Mouse (Mus musculus) layer of hippocampus, adult 8-10 months (tissue): ENCODE data around the gene Fam214a. TPM values are rescaled to one million over a fixed set of nuclear protein-coding genes. Genes with fewer than 3 reads are reported as not detected.
"Not testable (repeated sequence)": the region's sequence is repeated elsewhere in the genome, so short reads cannot be mapped to it uniquely, and the experiment has no call there.

Experiments used
- DNase-seq, 2 experiments: peaks; one replicate each; pipeline ENCODE4 v3.0.0; 2022; ENCODE audit warnings: low spot score in 2 of 2
- total RNA-seq, 4 experiments: library from RNA; stranded (reverse); gene quantifications; 2 replicates each; pipeline ENCODE4 v1.2.4; 2022

The Fam214a gene
- total RNA-seq, 4 experiments from 2014 or later: 41.4 to 54.5 (median 46.0) TPM

DNA sequence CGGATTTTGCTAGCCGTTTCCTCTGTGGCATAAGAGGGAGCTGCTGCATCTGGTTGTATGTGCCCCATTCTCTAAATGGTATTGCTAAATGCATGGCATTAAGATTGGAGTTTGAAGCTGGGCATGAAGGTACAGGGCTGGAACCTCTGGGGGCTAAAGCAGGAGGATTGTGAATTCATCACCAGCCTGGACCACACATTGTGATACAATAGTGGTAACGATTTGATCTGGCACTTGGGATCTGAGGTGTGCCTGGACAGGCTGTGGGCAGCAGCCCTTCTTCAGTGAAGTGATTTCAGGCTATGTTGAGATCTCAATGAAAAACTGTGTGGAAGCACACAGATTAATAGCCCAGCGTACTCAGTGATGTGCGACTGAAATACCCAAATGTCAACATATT is 26.7 kb downstream of the Fam214a start:
- DNase-seq: no peak

DNA sequence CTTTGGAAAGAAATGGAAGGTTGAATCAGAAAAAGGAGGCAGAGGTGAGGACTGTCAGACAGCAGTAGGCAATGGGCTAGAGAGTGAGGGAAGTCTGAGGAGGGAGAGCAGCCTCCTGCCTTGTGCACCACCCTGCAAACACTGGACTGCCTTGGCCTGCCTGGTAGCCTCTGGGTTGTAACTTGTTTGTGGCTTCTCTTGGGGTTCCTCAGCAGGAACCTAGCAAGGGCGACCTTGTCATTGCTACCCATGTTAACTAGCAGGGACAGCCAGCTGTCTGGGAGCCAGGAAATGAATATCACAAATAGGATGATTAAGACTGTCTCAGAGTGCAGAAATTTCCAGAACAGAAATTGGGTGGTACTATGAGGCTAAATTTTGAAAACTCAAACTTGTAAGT is 27.2 kb downstream of the Fam214a start:
- DNase-seq: no peak

DNA sequence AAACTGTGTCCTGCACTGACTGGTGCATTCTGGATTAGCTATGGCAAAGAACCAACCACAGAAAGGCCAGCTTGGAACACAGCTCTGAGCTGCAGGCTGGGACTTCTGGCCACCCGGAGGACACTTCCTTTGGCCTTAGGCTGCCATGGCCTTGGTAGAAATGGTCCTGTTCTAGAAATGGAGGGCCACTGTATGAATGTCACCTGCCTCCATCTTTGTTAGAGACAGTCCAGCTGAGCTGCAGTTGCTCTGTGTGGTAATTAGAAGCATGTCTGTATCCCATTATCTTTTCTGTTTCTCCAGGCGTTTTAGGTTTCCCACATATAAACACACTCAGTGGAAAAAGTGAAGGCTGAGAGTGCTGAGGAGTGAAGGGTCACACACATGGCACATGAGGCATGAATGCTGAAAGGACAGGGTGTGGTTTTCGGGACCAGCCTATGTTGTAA is 29.0 kb downstream of the Fam214a start:
- no peak for DNase-seq

DNA sequence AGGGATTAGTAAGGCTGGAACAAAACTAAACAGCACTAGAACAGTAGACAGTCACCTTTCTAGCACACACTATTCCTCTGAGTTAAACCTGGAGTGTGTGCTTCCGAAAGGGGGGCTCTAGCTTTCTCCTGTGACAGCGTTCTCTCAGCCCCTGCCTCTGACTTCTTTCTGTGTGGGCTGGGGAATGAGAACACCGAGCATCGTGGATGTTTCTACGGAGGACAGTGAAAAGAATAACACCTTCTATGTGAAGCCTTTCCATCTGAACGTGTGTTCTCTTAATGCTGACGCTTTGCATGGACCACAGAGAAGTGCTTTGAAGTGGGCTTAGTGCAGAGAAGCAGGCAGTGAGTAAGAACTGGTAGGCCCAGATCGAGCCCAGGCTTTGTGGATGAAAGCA is 29.5 kb downstream of the Fam214a start:
- DNase-seq: no peak

DNA sequence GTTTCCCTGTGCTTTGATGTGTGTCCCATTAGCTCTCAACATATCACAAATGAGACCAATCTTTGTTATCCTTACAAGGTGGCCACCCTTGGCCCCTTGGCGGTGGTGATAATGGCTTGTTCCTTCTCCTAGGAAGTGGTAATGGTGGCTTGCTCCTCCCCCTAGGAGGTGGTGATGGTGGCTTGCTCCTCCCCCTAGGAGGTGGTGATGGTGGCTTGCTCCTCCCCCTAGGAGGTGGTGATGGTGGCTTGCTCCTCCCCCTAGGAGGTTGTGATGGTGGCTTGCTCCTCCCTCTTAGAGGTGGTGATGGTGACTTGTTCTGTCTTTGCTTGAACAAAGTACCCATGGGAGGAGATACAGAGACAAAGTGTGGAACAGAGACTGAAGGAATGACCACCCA is 30.0 kb downstream of the Fam214a start:
- DNase-seq: not testable (repeated sequence)

DNA sequence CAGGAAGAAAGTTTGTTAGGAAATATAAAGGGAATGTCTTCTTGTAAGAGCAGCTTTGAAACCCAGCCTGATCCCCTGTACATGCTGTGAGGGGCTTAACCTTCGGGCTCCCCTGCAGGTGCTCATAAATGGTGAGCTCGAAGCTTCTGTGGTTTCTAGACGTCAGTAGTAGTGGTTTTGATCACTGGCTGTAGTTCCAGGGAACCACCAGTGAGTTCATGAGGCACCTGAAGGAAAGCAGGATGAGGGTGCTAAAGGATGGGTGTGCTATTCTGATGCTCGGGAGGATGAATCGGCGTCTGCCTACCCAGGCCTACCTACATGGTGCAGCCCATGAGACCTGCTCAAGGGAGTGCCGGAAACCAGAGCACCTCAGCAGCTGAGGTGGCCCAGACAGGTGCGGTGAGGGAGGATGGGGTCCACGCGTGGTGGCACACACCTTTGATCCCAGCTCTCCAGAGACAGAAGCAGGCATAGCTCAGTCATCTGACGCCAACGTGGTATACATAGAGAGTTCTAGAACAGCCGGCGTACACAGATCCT is 32.6 kb downstream of the Fam214a start:
- DNase-seq: no peak

DNA sequence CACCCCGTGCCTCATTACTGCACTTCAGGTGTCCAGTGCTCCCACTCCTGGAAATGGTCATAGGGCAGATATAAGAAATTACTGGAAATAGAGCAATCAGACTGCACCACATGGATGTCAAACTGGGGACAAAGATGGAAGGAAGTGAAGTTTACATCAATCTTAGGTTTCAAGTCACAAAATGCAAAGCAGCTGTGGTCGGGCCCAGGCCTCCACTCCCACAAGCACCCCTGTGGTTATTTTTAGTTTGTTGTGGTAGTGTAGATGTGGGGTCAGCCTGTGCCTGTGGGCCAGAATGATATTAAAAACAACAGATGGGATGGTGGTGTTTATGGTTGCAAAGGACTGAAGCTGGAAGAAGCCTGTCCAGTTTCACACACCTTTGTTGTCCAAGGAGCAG is 33.1 kb downstream of the Fam214a start:
- no peak for DNase-seq

DNA sequence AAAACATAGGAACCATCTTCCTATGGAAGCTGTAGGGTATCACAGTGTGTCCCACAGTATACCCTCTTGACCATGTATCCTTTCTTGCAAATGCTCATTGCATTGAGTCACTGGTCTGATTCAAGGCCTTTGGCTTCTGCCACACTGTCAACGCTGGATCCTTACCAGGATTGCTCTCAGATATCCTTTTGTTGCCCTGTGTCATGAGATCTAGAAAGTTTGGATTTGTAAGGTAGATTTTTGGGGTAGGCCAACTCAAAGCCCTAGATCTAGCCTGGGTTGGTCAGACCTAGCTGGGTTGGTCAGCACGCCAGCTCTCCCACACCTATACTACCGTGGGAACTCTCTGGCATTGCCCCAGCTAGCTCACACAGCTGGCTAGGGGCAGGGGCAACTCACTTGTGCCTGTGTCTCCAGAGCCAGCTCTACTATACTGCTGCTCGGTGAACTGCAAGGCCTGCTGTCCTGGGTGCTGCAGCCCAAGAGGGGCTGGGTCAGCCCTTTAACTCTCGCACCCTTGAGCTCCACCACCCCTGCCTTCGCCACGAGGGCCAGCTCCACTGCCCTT is 36.3 kb downstream of the Fam214a start:
- DNase-seq: no peak

DNA sequence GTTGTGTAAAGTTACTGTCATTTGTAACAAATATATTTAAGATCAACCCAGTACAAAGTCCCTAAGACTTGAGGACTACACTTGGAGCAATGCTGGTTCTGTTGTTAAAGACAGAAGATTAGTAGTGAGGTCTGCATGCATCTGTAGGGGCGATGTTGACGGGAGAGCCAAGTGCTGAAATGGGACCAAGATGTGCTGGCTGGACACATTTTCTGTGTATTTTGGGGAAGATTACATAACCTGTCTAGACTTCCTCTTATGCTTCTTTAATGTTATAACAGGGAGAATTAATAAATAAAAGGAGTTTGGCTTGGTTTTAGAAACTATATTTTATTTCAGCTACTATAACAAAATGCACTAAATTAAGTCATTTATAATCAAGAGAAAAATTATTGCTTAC is 37.3 kb downstream of the Fam214a start:
- DNase-seq: no peak

DNA sequence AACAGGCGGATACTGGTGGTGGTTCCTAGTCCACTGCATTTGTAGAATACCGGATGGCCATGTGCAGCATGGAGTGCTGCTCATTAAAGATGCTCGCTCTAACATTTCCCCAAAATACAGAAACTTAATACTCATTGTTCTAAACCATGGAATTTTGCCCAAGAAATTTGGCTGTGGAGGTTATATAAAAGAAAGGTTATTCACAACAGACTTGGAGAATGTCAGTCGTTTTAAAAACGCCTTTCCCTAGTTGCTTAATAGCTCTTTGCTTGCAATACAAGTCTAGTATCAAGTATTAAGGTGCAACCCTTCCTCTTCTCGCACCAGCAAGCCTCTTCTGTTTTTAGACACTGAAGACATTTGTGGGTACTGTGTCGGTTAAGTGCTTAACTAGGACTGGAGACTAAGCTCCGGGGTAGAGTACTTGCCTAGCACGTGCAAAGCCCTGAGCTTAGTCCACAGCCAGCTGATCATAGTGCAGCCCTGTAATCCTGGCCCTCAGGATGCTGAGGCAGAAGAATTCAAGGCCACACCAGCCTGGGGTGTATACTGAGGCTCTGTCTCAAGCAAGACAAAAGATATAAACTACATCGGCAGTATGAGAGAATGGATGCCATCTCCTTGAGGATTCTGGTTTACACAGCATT is 42.0 kb downstream of the Fam214a start:
- no peak for DNase-seq

DNA sequence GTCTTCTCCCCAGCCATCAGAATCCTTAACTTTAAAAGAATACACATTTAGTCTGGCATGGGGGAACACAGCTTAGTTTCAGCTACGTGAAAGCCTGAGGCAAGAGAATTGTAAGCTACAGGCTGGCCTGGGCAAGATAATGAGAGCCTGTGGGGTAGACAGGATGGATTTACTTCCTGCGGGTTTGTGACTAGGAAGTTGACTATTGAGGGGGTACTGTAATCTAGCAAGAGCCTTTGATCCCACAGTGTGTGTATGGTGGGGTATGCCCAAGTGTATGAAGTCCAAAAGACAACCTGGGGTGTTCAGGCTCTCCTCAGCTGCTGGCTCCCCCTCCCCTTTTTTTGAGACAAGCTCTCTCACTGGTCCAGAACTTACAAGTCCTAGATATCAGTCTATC is 43.7 kb downstream of the Fam214a start:
- DNase-seq: no peak

DNA sequence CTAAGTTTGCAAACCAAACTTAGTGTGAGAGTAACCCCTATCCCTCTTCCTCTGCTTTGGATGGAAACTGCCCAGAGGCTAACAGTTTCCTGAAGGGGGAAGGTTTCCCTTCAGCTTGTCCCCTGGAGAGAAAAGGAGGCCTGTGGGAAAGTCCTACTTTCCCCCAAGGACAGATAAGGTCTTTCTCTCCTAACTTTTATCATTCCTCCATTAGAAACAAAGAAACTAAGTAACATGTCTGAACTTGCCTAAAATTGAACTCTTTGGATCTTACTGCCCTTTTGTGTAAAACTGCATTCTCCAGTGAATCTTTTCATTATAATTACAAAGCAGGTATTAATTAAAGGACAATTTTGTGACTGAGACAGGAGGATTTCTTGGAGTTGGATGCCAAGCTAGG is 45.3 kb downstream of the Fam214a start:
- no peak for DNase-seq

DNA sequence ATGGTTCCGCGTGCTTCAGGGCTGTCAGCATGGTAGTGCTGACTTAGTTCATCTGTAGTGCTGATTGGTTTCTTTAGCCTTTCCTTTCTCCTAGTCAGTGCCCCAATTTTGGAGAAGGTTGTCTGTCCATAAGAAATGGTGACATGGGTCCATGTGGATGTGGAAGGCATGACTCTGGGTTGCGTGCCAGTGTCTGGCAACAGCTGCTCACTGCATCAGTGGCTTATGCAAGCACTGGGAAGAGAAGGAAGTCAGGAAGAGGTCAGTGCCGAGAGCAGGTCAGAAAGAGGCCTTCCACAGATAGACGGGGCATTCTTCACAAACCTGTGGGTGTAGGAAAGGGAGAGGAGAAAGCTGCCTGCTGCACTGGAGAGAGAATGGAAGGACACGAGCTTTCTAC is 48.3 kb downstream of the Fam214a start:
- no peak for DNase-seq

DNA sequence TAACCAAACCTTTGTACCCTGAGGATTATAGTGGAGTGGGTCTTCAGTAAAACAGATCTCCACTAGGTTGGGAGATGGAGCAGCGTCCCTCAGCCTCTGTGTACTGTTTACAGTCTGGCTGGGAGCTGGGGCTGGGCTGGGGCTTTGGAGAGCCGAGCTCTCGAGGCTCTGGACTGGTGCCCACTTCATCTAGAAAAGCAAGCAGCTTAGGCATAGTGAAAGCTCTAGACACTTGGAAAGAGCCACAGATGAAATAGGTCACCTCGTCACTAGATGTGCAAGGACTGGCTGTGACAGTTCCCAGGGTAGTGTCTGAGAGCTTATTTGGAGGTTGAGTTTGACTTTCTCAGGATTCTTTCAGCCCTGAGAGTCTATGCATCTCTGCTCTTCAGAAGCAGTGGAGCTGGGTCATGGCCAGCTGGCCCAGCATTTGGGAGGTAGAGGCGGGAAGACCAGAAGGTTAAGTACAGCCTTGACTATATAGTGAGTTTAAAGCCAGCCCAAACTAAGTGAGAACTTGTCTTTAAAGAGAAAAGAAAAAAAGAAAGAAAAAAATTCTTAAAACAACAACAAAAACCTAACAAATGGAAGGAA is 49.0 kb downstream of the Fam214a start:
- DNase-seq: no peak

DNA sequence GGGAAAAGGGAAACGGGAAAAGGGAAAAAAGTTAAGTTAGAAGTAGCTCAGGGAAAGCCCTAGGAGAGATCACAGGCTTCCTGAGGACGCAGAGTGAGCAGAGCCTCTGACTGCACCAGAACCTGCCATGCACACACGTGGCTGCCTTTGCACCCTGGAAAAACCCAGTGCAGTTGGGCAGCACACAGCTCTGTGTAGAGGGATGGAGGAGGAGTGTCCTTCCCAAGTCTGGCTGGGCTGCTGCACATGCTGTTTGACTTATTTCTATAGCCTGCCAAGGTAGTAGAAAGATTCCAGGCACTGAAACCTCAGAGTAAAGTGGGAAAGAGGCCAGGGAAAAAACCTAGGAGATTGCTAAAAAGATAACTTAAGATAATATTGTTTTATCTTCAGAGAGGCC is 49.6 kb downstream of the Fam214a start:
- no peak for DNase-seq

DNA sequence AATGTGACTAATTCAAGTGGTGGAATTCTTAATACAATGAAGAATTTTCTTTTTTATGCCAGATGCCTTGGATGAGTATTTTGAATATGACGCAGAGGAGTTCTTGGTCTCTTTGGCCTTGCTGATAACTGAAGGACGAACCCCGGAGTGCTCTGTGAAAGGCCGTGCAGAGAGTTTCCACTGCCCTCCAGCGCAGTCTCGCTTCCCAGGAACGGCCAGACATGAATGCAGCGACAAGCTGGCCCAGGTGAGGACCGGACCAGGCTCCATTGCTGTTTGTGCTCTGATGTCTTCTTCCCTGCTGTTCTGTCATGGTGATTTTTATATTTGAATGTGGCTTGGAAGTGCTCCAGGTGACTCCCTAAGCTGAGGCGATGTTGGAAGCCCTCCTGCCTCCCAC is 51.5 kb downstream of the Fam214a start:
- DNase-seq: no peak

DNA sequence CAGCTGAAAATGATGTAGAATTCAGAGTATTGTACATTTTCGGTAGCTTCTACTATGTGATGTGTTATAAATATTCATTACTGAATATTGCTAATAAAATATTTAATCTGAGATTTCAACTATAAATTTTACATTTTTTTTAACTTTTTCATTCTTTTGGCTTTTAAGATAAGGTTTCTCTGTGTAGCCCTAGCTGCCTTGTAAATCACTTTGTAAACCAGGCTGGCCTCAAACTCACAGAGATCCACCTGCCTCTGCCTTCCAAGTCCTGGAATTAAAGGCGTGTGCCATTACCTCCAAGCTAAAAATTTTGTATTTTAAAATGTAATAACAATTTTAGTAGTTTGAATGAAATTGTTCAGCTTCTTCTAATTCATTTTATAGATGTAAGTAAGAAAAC is 63.9 kb downstream of the Fam214a start:
- DNase-seq: no peak

DNA sequence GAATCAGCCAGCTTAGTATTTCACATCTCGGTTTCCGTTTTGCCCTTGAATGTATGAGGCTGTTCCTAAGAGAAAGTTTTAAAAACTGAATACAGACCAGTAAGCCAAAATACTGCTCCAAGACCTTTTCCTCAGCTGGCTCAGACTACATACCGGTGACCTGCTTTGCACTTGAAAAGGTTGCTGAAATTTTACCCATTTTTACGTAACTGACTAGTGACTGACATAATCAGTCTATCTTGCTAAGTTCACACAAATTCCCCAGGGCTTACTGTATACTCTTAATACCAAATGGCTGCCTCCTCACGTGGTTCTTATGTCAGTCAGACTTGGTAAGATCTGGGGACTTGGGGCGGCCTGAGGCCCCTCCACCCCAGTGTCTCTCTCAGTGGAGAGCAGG is 66.5 kb downstream of the Fam214a start:
- DNase-seq: no peak

DNA sequence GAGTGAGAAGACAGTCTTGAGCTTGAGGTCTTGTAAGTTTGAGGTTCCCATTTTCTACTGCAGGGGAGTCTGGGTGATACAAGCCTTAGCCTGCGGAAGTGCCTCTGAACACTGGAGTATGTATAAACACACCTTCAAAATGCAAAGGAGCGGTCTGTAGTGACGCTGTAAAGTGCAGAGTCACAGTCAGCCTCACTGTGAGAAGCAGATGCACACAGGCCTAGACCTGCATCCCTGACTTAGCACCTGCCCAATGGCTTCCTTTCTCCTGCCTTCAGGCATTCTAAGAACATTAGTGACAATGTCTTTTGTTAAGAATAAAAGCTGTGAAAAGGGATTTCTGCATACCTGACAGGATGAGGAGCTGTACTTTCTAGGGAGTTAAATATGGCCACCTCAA is 66.9 kb downstream of the Fam214a start:
- DNase-seq: no peak

DNA sequence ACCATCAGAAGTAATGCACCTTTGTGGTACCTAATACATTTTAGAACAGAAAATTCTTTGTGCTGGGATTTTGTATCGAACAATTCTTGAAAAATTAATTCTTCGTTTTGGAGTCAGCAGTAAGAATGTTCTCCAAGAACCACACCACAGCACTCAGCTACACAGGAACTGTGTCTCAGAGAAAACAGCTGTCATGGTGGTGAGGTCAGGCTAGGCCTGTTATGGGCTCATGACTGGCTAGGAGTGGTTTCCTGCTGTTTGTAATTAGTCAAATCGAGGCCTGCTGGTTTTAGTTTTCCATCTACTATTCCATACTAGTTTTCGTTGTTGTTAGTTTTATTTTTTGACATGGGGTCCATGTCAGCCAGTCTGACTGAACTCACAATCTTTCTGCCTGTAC is 67.9 kb downstream of the Fam214a start:
- no peak for DNase-seq

DNA sequence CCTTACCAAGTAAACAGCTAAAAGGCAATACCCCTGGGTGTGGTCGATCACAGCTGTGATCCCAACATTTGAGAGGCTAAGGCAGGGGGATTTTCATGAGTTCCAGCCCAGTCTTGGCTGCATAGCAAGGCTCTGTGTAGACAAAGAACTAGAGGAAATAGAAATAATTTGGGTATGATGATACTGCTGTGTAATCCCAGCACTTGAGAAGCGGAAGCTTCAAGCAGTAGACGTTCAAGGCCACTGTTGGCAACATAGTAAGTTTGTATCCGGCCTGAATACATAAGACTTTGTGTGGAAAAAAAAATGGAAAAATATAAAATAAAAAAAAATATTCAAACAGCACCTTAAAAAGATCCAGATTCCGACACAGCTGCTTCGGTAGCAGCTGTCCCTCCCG is 69.9 kb downstream of the Fam214a start:
- no peak for DNase-seq

DNA sequence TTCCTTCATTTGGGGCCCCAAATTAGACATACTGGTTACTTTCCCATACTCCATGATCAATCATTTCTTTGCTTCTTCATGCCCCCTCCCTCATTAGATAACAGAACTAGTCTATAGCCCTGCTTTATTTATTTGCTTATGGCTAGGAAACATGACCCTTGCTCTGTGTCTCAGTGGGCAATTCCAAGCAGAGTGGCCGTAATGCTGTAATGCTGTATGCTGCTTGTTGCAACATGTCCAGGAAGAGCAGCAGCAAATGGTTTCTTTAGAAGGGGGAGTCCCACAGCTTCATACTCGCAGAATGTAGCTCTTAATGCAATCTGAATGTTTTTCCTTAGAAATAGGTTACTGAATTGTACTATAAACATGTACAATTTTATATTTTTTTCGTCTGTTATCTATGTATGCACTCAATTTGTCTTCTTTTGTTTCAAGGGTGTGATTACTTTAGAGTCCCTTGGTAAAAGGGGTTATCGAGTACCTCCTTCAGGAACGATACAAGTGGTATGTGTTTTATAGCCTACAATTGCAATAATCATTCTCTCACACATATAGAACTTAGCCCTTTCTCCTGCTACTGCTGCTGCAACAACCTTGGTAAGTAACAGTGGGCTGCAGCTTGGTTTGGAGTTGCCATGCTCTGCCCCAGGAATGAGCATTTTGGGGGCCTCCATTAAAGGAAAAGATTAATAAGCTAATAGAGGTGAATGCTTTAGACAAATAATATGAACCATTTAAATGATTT is 70.6 kb downstream of the Fam214a start:
- DNase-seq: no peak
